15 mouse cellular contexts compared by ENCODE assay signal in genomic region chr7:24445266-24445926, GRCm38 (mm10). TPM values are rescaled to one million over a fixed set of nuclear protein-coding genes. Genes with fewer than 3 reads are reported as not detected.
DNase-seq lines count a peak whose midpoint lies in the region; ATAC-seq and TF ChIP-seq lines count a peak whose summit lies in the region.
"Had no signal": no experiment of that assay in that cellular context is flagged by ENCODE, and none has a peak within 500 bp of the region (broad histone marks: within the 10 kb centered on the region; RNA-seq: fewer than 3 reads in every experiment).

No protein-coding gene starts in this region.

- no peaks in the 10 kb centered on the region for H3K79me2 ChIP-seq in myocyte (ENCODE audit: control insufficient read depth, insufficient read depth)

- H3K4me3 ChIP-seq in liver, embryonic 16.5 days (ENCODE audit: low read depth, low read length) = no peak overlapping the region
- no peak overlapping the region for H3K4me3 ChIP-seq in liver, embryonic 11.5 days (ENCODE audit: low read depth, low read length)
- H3K4me3 ChIP-seq in myocyte = no peak overlapping the region
- no peak overlapping the region for H3K4me3 ChIP-seq in cerebellum, adult 2 months (replicated peaks; ENCODE audit: insufficient read depth, low read depth, low read length)
- H3K4me3 ChIP-seq in midbrain, postnatal 0 days (ENCODE audit: low read depth, low read length) = no peak overlapping the region
- H3K4me3 ChIP-seq: erythroblast, embryonic 14.5 days; gastrocnemius, adult 2 months; liver, embryonic 12.5 days had no signal

- H3K9me3 ChIP-seq in liver, embryonic 16.5 days (replicated peaks; ENCODE audit: control insufficient read depth, low read length) = no peaks in the 10 kb centered on the region
- H3K9me3 ChIP-seq in liver, embryonic 11.5 days (ENCODE audit: control insufficient read depth, low read length) = no peaks in the 10 kb centered on the region
- no peaks in the 10 kb centered on the region for H3K9me3 ChIP-seq in midbrain, postnatal 0 days (ENCODE audit: low read length)
- H3K9me3 ChIP-seq: liver, embryonic 12.5 days had no signal

- H3K4me2 ChIP-seq in liver, embryonic 16.5 days (ENCODE audit: low read depth, low read length) = no peak overlapping the region
- H3K4me2 ChIP-seq in liver, embryonic 11.5 days = no peak overlapping the region
- H3K4me2 ChIP-seq in myocyte (ENCODE audit: low read depth) = no peak overlapping the region
- H3K4me2 ChIP-seq in midbrain, postnatal 0 days (ENCODE audit: low read depth, low read length, poor library complexity, severe bottlenecking) = no peak overlapping the region
- H3K4me2 ChIP-seq: liver, embryonic 12.5 days had no signal

- H3K27me3 ChIP-seq in liver, embryonic 16.5 days (ENCODE audit: control insufficient read depth, insufficient read depth, low read depth, low read length) = no peaks in the 10 kb centered on the region
- no peaks in the 10 kb centered on the region for H3K27me3 ChIP-seq in liver, embryonic 11.5 days (replicated peaks; ENCODE audit: control insufficient read depth, insufficient read depth, low read length)
- H3K27me3 ChIP-seq in myocyte (ENCODE audit: control insufficient read depth, insufficient read depth, insufficient read length) = no peaks in the 10 kb centered on the region
- H3K27me3 ChIP-seq in cerebellum, adult 2 months (ENCODE audit: control insufficient read depth, insufficient read depth, low read length) = no peaks in the 10 kb centered on the region
- no peaks in the 10 kb centered on the region for H3K27me3 ChIP-seq in midbrain, postnatal 0 days (ENCODE audit: insufficient read depth, low read length)
- H3K27me3 ChIP-seq: liver, embryonic 12.5 days had no signal

- H3K4me1 ChIP-seq in liver, embryonic 16.5 days (ENCODE audit: control insufficient read depth, low read depth, low read length) = peaks cover 1% of the 10 kb centered on the region; the same call in 1 of the 2 replicates
- no peaks in the 10 kb centered on the region for H3K4me1 ChIP-seq in liver, embryonic 11.5 days (replicated peaks; ENCODE audit: control insufficient read depth, insufficient read depth, low read length)
- no peaks in the 10 kb centered on the region for H3K4me1 ChIP-seq in cerebellum, adult 2 months (ENCODE audit: control insufficient read depth, insufficient read depth, low read length)
- no peaks in the 10 kb centered on the region for H3K4me1 ChIP-seq in midbrain, postnatal 0 days (ENCODE audit: insufficient read depth, low read length)

- peak; percentile 54 for ATAC-seq in liver, embryonic 16.5 days (ENCODE audit: low read depth)
- no peak for ATAC-seq in liver, embryonic 11.5 days (replicated peaks; ENCODE audit: low FRiP score)
- peak; percentile 30 for ATAC-seq in inflammation-experienced regulatory T-cells, adult 6 months
- ATAC-seq in midbrain, postnatal 0 days (ENCODE audit: low FRiP score) = no peak
- ATAC-seq: liver, embryonic 12.5 days; midbrain, embryonic 16.5 days had no signal

- no peak for TF ChIP-seq POLR2A in myocyte (IDR thresholded peaks at IDR 0.05; ENCODE audit: insufficient read length, low read depth)
- TF ChIP-seq POLR2A in cerebellum, adult 2 months (IDR thresholded peaks at IDR 0.05; ENCODE audit: borderline replicate concordance, insufficient read depth, low read length) = no peak

- no peak for DNase-seq in liver, embryonic 11.5 days (ENCODE audit: low spot score)
- no peak for DNase-seq in kidney, adult 8-10 months
- DNase-seq in cerebellum, adult 2 months = no peak
- DNase-seq in midbrain, postnatal 0 days (ENCODE audit: low spot score) = no peak
- DNase-seq in ovary, postnatal 14 days (ENCODE audit: low spot score) = no peak
- DNase-seq: gastrocnemius, adult 2 months; kidney, adult 18-20 months; layer of hippocampus, postnatal 36 days had no signal

- H3K36me3 ChIP-seq in liver, embryonic 16.5 days (ENCODE audit: control insufficient read depth, insufficient read depth) = no peaks in the 10 kb centered on the region
- H3K36me3 ChIP-seq in liver, embryonic 11.5 days (ENCODE audit: control insufficient read depth, insufficient read depth, low read length) = no peaks in the 10 kb centered on the region
- H3K36me3 ChIP-seq in myocyte (ENCODE audit: control insufficient read depth, insufficient read depth) = no peaks in the 10 kb centered on the region
- H3K36me3 ChIP-seq in midbrain, postnatal 0 days (ENCODE audit: insufficient read depth, low read length) = no peaks in the 10 kb centered on the region
- H3K36me3 ChIP-seq: liver, embryonic 12.5 days had no signal

- H3ac ChIP-seq in myocyte (ENCODE audit: control insufficient read depth, insufficient read length) = no peak overlapping the region

- no peak overlapping the region for H3K27ac ChIP-seq in liver, embryonic 16.5 days (ENCODE audit: low read length)
- no peak overlapping the region for H3K27ac ChIP-seq in liver, embryonic 11.5 days (ENCODE audit: low read depth, low read length)
- no peak overlapping the region for H3K27ac ChIP-seq in cerebellum, adult 2 months (ENCODE audit: insufficient read depth, low read length)
- no peak overlapping the region for H3K27ac ChIP-seq in midbrain, postnatal 0 days (ENCODE audit: low read depth, low read length)
- H3K27ac ChIP-seq: gastrocnemius, adult 2 months; liver, embryonic 12.5 days had no signal

- WGBS in liver, embryonic 16.5 days (ENCODE audit: insufficient replicate concordance) = 55% methylated on average over 9 of the region's 9 CpGs
- WGBS in liver, embryonic 11.5 days = 83% methylated on average over 9 of the region's 9 CpGs
- 93% methylated on average over 9 of the region's 9 CpGs for WGBS in cerebellum, adult 2 months
- 93% methylated on average over 9 of the region's 9 CpGs for WGBS in midbrain, postnatal 0 days

- no peak for TF ChIP-seq CTCF in cerebellum, adult 2 months (IDR thresholded peaks at IDR 0.05; ENCODE audit: borderline replicate concordance, insufficient read depth, low read depth, low read length)
- TF ChIP-seq CTCF in midbrain, postnatal 0 days (IDR thresholded peaks at IDR 0.05) = no peak

- no peak overlapping the region for H3K9ac ChIP-seq in liver, embryonic 16.5 days (ENCODE audit: low read depth, low read length)
- no peak overlapping the region for H3K9ac ChIP-seq in liver, embryonic 11.5 days (ENCODE audit: low read depth, low read length)
- H3K9ac ChIP-seq in midbrain, postnatal 0 days (replicated peaks; ENCODE audit: low read length, poor library complexity, severe bottlenecking) = no peak overlapping the region
- H3K9ac ChIP-seq: liver, embryonic 12.5 days had no signal

TF ChIP-seq in myocyte, 11 proteins besides CTCF, POLR2A, EP300 and RAD21:
- TF ChIP-seq USF1 (IDR thresholded peaks at IDR 0.05; ENCODE audit: low read depth) (peak; percentile 18), SRF (IDR thresholded peaks at IDR 0.05; ENCODE audit: control insufficient read depth, insufficient read length, low read depth) (no peak), TCF12 (IDR thresholded peaks at IDR 0.05; ENCODE audit: insufficient read depth, poor library complexity, severe bottlenecking) (no peak)

RNA-seq across cellular contexts. Expression of gene Irgc1, which starts 6.7 kb away (rescaled TPM):
- not detected in 2 replicates for polyA plus RNA-seq in liver, embryonic 16.5 days (2015; fragmentation: Nextera tagmentation; extraction: Ambion mirVana)
- not detected in 2 replicates for polyA plus RNA-seq in liver, embryonic 11.5 days (2014; fragmentation: Nextera tagmentation; extraction: Ambion mirVana)
- polyA plus RNA-seq in inflammation-experienced regulatory T-cells, adult 6 months (2017; shearing (Covaris generic)) = not detected
- 0.32 TPM for polyA plus RNA-seq in myocyte (2012; fragmentation: generic; extraction: Trizol)
- polyA plus RNA-seq in cerebellum, adult 2 months (2012; rRNA removed) = not detected in 2 replicates
- total RNA-seq in midbrain, postnatal 0 days (2014; rRNA removed) = not detected in 2 replicates
- polyA plus RNA-seq in midbrain, postnatal 0 days (2015; fragmentation: Nextera tagmentation; extraction: Ambion mirVana) = not detected in 2 replicates
- total RNA-seq: gastrocnemius, adult 2 months; layer of hippocampus, postnatal 36 days had no signal
- polyA plus RNA-seq: erythroblast, embryonic 14.5 days; heart, embryonic 14.5 days; liver, embryonic 12.5 days; midbrain, embryonic 16.5 days had no signal

RNA-seq across cellular contexts. Expression of gene Plaur, which starts 16.9 kb away (rescaled TPM):
- 5.9 and 6.6 TPM in 2 replicates for polyA plus RNA-seq in liver, embryonic 16.5 days (2015; fragmentation: Nextera tagmentation; extraction: Ambion mirVana)
- 5.6 and 5.7 TPM in 2 replicates for polyA plus RNA-seq in liver, embryonic 11.5 days (2014; fragmentation: Nextera tagmentation; extraction: Ambion mirVana)
- polyA plus RNA-seq in inflammation-experienced regulatory T-cells, adult 6 months (2017; shearing (Covaris generic)) = 1 to 10 TPM in 2 of 3 experiments, under 1 TPM in 1; 0.62 to 1.6 (median 1.5) TPM
- polyA plus RNA-seq in myocyte (2012; fragmentation: generic; extraction: Trizol) = 32.5 TPM
- polyA plus RNA-seq in cerebellum, adult 2 months (2012; rRNA removed) = 0.79 and 0.97 TPM in 2 replicates
- total RNA-seq in midbrain, postnatal 0 days (2014; rRNA removed) = 1.4 and 3.7 TPM in 2 replicates
- polyA plus RNA-seq in midbrain, postnatal 0 days (2015; fragmentation: Nextera tagmentation; extraction: Ambion mirVana) = 0.93 and 1.1 TPM in 2 replicates

RNA-seq across cellular contexts. Expression of gene Cadm4, which starts 36.4 kb away (rescaled TPM):
- polyA plus RNA-seq in liver, embryonic 16.5 days (2015; fragmentation: Nextera tagmentation; extraction: Ambion mirVana) = 0.24 TPM in 1 of 2 replicates, not detected in the other
- polyA plus RNA-seq in liver, embryonic 11.5 days (2014; fragmentation: Nextera tagmentation; extraction: Ambion mirVana) = 0.25 and 0.27 TPM in 2 replicates
- not detected for polyA plus RNA-seq in inflammation-experienced regulatory T-cells, adult 6 months (2017; shearing (Covaris generic))
- 54.4 TPM for polyA plus RNA-seq in myocyte (2012; fragmentation: generic; extraction: Trizol)
- 285 and 312 TPM in 2 replicates for polyA plus RNA-seq in cerebellum, adult 2 months (2012; rRNA removed)
- 342 and 354 TPM in 2 replicates for total RNA-seq in midbrain, postnatal 0 days (2014; rRNA removed)
- polyA plus RNA-seq in midbrain, postnatal 0 days (2015; fragmentation: Nextera tagmentation; extraction: Ambion mirVana) = 82.0 and 88.1 TPM in 2 replicates

RNA-seq across cellular contexts. Expression of gene Smg9, which starts 46.0 kb away (rescaled TPM):
- 12.8 and 14.3 TPM in 2 replicates for polyA plus RNA-seq in liver, embryonic 16.5 days (2015; fragmentation: Nextera tagmentation; extraction: Ambion mirVana)
- polyA plus RNA-seq in liver, embryonic 11.5 days (2014; fragmentation: Nextera tagmentation; extraction: Ambion mirVana) = 30.2 and 34.8 TPM in 2 replicates
- polyA plus RNA-seq in inflammation-experienced regulatory T-cells, adult 6 months (2017; shearing (Covaris generic)) = 10 to 100 TPM; 22.7 to 26.1 (median 23.6) TPM
- 17.4 TPM for polyA plus RNA-seq in myocyte (2012; fragmentation: generic; extraction: Trizol)
- polyA plus RNA-seq in cerebellum, adult 2 months (2012; rRNA removed) = 89.3 and 95.5 TPM in 2 replicates
- total RNA-seq in midbrain, postnatal 0 days (2014; rRNA removed) = 34.2 and 50.0 TPM in 2 replicates
- 28.7 and 30.1 TPM in 2 replicates for polyA plus RNA-seq in midbrain, postnatal 0 days (2015; fragmentation: Nextera tagmentation; extraction: Ambion mirVana)

Comparison
In these comparisons a context has a peak if more than half of its experiments do, and no peak if none do; other contexts are left out.
1. ATAC-seq: peak in liver, embryonic 16.5 days (single experiment) and inflammation-experienced regulatory T-cells, adult 6 months (single experiment); none in liver, embryonic 11.5 days (single experiment) and midbrain, postnatal 0 days (single experiment).
2. RNA of gene Cadm4, which starts 36.4 kb away (polyA plus RNA-seq): 285 to 312 TPM in cerebellum, adult 2 months, 82.0 to 88.1 TPM in midbrain, postnatal 0 days and 54.4 TPM in myocyte (single experiment); 0.25 to 0.27 TPM in liver, embryonic 11.5 days, not detected in inflammation-experienced regulatory T-cells, adult 6 months and 0.24 TPM in liver, embryonic 16.5 days; every median in the first group is over 10 times any median in the second.